Mouse (Mus musculus) v-Abl transformed pro-B cells (cell line): Measurements from ENCODE around the gene Gba.

Source experiments
- in situ Hi-C, 2 experiments: fragments of 400-800 bp; cut with MboI; formaldehyde crosslinking; loops; one replicate each; pipeline ENCODE4 v1.15.1; 2025; ENCODE audit not compliant: unreplicated experiment in 2 of 2

Gba gene

GRCm38 (mm10) chr3:89202253-89203141 lies at the start of gene Gba:
Gba (plus strand) TSS chr3:89202928.
- in situ Hi-C loops = loop anchor here in 1 of 2 experiments (25.0 kb wide), 1 partner anchor 515 kb away; the partner anchor contains the start of gene Khdc4

- in situ Hi-C loops = loop anchor here (5.0 kb wide), 1 partner anchor 65 kb away; the partner anchor contains the start of gene Rusc1 (in 2 of the 2)
Observed at GRCm38 (mm10) chr3:89156951-89157350, 45.8 kb upstream of the Gba start.

GRCm38 (mm10) chr3:89158651-89159050 lies 44.1 kb upstream of the Gba start:
- in situ Hi-C loops = loop anchor here (5.0 kb wide), 1 partner anchor 66 kb away; the partner anchor contains the start of gene Rusc1 (in 2 of the 2)

GRCm38 (mm10) chr3:89159211-89159610 lies 43.5 kb upstream of the Gba start:
- in situ Hi-C loops = loop anchor here (5.0 kb wide), 1 partner anchor 67 kb away; the partner anchor contains the start of gene Rusc1 (in 2 of the 2)

- in situ Hi-C loops = loop anchor here (5.0 kb wide), 3 partner anchors 38 to 67 kb away; partner anchors contain the start of gene Rusc1 (in 2 of the 2)
Observed at GRCm38 (mm10) chr3:89159616-89160344, 42.9 kb upstream of the Gba start, which contains the start of gene Hcn3. Hcn3 (minus strand) TSS chr3:89160196.

GRCm38 (mm10) chr3:89161207-89161606 lies 41.5 kb upstream of the Gba start:
- in situ Hi-C loops = loop anchor here (5.0 kb wide), 2 partner anchors 36 to 46 kb away; no protein-coding TSS in a partner anchor

GRCm38 (mm10) chr3:89161786-89162185 lies 40.9 kb upstream of the Gba start:
- in situ Hi-C loops = loop anchor here (5.0 kb wide), 2 partner anchors 36 to 46 kb away; no protein-coding TSS in a partner anchor

- in situ Hi-C loops = loop anchor here (5.0 kb wide), 2 partner anchors 34 to 44 kb away; no protein-coding TSS in a partner anchor
Observed at GRCm38 (mm10) chr3:89163123-89163522, 39.6 kb upstream of the Gba start.

- in situ Hi-C loops = loop anchor here (5.0 kb wide), 2 partner anchors 34 to 44 kb away; no protein-coding TSS in a partner anchor
Observed at GRCm38 (mm10) chr3:89163643-89164245, 39.0 kb upstream of the Gba start.

GRCm38 (mm10) chr3:89164506-89165267 lies 38.0 kb upstream of the Gba start, which contains the start of gene Clk2:
Clk2 (plus strand) TSS chr3:89164795.
- in situ Hi-C loops = loop anchor here (5.0 kb wide), 2 partner anchors 33 to 43 kb away; no protein-coding TSS in a partner anchor

DNA sequence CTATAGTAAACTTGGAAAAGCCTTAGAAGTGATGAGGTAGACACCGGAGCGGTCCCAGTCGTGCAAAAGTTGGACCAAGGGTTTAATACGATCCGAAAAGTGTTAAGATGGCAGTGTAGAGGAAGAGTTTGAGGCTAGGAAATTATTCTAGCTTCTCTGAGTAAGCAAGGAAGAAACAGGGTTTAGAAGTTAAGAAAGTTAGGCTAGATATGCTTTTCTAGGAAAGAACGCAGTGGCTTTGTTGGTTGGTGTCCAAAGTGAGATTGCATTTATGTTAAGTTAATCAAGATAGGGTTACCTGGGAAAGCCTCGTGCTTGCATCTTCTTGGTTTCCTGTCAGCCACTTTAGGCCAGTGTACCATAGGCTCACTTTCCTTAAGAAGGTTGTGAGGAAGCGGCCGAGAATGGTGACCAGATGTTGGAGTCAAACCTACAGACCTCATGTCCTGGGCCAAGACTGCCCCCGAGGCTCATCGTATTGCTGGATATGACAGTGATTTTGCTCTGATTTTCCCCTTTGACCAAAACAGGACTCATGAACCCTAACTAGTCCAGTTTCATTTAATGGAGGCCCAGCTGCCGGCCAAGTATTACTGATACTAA lies 37.4 kb upstream of the Gba start:
- in situ Hi-C loops = no loop called here

DNA sequence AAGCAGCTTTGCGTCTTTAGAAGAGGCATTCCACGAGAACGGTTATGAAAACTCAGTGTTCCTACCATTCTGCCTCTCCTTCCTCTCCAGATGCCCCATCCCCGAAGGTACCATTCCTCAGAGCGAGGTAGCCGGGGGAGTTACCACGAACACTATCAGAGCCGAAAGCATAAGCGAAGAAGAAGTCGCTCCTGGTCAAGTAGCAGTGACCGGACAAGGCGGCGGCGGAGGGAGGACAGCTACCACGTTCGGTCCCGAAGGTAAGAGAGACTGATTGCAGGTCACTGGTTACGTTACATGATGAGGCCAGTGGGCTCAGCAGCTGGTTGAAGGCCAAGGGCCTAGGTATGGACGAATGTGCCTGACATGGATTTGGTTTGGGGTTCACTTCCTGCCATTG lies 35.8 kb upstream of the Gba start:
- in situ Hi-C loops = no loop called here

DNA sequence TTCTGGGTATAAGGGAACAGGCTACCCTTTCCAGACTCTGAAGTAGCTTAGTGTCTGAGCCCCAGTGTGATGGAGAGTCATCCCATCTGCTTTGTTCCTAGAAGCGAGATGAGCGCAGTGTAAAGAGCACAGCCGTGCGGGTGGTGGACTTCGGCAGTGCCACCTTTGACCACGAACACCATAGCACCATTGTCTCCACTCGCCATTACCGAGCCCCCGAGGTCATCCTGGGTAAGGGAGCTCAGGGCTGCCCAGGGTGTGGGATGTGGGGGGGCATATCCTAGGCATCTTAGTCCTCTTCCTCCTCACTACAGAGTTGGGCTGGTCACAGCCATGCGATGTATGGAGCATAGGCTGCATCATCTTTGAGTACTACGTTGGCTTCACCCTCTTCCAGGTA lies 27.9 kb upstream of the Gba start:
- in situ Hi-C loops = no loop called here

DNA sequence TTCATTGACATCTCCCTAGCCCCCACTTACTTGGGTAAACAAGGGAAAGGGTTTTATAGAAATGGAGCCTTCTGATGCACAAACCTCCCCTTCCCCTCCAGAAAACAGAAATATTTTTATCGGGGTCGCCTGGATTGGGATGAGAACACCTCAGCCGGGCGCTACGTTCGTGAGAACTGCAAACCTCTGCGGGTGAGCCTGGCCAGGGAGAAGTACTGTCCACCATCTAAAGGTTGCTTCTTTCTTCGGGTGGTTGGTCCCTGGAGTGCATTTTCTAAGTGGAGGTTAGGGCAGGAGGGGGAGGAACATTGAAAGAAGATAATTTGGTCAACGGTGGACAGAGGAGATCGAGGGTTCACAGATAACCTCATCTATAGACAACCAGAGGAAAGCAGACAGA lies 27.2 kb upstream of the Gba start:
- in situ Hi-C loops = no loop called here

DNA sequence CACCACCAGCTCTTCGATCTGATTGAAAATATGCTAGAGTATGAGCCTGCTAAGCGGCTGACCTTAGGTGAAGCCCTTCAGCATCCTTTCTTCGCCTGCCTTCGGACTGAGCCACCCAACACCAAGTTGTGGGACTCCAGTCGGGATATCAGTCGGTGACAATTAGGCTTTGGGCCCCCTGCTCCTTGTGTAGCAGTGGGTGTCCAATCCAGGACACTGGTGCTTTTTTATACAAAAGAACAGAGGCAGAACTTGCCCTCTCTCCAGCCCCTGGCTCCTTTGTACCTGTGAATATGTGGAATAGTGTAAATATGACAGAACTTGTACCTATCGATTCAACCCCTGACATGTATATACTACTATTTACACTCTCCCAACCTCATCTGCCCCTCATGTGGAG lies 26.3 kb upstream of the Gba start:
- in situ Hi-C loops = no loop called here

DNA sequence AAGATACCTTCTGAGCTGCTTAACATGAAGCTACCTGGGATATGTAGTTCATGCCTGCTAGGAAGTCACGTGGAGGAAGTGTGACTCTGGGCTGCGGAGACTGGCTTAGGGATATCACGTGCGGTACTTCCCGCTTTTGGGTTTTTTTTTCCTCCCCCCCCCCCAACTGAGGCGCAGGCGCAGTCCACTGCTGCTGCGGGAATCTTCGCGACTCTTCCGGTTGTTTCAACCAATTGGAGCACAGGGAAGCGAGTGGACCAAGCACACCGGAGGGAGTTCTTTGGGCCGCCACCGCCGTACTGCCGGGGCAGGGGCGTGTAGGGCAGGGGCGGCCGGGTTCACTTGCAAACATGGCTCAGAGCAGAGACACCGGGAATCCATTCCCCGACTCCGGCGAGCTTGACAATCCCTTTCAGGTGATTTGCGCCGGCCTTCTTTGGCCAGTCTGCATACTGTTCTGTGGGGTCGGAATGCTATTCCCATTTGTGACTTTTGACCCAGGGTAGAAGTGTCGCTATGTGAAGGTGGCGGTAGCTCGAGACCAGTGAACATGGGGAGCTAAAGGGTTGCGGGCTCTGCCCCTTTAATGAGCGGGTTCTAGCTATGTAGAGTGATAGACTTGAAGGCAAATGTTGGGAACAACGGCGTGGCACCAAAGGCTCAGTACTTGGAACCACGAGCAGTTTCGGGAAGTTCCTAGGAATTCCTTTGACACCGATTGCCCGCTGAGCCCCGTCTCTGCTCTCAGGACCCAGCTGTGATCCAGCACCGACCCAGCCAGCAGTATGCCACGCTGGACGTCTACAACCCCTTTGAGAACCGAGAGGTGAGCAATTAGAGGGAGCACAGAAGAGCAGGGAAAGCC lies 25.3 kb upstream of the Gba start, which contains the start of gene Scamp3:
Gene Scamp3 (plus strand): TSS at position 232 of the 865 bp plus-strand sequence.
- in situ Hi-C loops = no loop called here

GRCm38 (mm10) chr3:89178107-89178385 lies 24.7 kb upstream of the Gba start:
- in situ Hi-C loops = no loop called here

GRCm38 (mm10) chr3:89179056-89179455 lies 23.7 kb upstream of the Gba start:
- in situ Hi-C loops = no loop called here
